Mouse (Mus musculus) adrenal gland, postnatal 36 days (tissue): ENCODE data around the gene Gm17657. TPM values are rescaled to one million over a fixed set of nuclear protein-coding genes. Genes with fewer than 3 reads are reported as not detected.
"Not testable (repeated sequence)": the region's sequence is repeated elsewhere in the genome, so short reads cannot be mapped to it uniquely, and the experiment has no call there.

Experiments used
- DNase-seq, 2 experiments: peaks; one replicate each; pipeline ENCODE4 v3.0.0; 2021; ENCODE audit warnings: mixed read lengths in 1 of 2
- total RNA-seq, 2 experiments: library from RNA; stranded (reverse); gene quantifications; 2 replicates each; pipeline ENCODE4 v1.2.3; 2021

Gene Gm17657
- total RNA-seq, 2 experiments from 2014 or later: not detected

DNA sequence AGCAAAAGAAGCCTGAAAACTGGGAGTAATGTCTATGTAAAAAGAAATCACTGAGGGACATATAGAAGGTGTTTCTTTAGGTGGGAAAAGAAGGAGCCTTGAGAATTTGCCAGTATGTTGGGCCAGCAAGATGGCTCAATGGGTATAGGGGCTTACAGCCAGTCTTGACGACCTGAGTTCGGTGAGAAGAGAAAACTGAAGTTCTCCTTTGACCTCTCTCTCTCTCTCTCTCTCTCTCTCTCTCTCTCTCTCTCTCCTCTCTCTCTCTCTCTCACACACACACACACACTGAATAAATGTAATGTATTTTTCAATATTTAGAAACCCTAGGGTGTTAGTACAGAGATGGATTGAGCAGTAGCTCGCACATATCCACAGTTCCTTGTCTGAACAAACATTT lies 944 bp downstream of the Gm17657 start:
- no peak for DNase-seq

DNA sequence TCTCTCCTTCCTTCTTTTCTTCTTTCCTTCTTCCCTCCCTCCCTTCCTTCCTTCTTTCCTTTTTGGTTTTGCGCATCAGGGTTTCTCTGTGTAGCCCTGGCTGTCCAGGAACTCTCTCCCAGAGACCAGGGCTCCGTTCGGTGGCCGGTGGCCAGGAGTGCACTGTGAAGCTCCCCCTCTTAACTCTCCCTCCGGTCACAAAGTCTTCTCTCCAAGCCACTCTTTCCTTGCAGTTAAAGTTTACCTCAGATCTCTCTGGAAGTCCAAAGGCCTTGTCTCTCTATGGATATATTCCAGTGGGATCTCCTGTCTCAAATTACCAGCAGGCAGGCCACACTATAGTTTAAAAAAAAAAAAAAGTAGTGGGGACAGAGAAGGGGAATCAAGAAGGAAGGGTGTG lies 4.2 kb downstream of the Gm17657 start:
- no peak for DNase-seq

DNA sequence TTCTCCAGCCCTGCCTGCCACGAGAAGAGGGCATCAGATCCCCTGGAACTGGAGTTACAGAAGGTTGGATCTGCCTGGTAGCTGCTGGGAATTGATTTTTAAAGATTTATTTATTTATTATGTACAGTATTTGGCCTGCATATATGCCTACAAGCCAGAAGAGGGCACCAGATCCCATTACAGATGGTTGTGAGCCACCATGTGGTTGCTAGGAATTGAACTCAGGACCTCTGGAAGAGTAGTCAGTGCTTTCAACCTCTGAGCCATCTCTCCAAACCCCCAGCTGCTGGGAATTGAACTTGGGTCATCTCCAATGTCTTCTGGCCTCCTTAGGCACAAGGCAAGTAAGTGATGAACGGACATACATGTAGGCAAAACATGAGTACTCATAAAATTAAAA lies 5.4 kb downstream of the Gm17657 start:
- DNase-seq: no peak

GRCm38 (mm10) chr17:29542831-29543690 lies 6.4 kb downstream of the Gm17657 start:
- peak in 1 of 2 experiments; percentile 28 for DNase-seq

- DNase-seq: peak; percentile 88 to 91
Observed at GRCm38 (mm10) chr17:29541419-29541818, 8.0 kb downstream of the Gm17657 start.

DNA sequence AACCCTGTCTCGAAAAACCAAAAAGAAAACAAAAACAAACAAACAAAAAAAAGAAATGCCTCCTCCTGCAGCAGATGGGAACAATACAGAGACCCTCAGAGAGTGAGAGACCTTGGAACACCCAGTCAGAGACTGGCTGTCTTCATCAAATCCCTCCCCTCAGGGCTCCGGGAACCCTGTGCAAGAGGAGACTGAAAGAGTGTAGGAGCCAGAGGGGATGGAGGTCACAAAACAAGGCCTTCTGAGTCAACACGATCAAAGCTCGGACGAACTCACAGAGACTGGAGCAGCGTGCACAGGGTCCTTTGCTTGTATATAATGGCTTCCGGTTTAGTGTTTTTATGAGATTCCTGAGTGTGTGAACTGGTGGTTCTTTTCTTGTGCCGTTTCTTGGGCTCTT lies 9.0 kb downstream of the Gm17657 start:
- peak; percentile 34 to 59 for DNase-seq

DNA sequence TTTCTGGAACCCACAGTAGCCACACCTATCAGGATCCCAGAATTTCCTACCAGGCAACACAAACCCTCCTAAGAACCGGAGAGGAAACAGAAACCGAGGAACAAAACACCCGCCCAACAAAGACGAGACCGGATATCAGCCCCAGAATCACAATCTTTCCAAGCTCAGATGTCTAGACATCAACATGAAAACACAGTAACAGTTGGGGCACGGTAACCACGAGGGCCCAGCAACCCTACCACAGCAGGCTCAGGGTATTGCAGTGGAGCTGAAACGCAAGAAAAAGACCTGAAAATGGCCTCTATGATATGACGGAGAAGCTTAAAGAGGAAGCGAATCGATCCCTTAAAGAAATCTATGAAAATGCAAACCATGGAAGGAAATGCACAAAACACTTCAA lies 15.6 kb downstream of the Gm17657 start:
- no peak for DNase-seq

DNA sequence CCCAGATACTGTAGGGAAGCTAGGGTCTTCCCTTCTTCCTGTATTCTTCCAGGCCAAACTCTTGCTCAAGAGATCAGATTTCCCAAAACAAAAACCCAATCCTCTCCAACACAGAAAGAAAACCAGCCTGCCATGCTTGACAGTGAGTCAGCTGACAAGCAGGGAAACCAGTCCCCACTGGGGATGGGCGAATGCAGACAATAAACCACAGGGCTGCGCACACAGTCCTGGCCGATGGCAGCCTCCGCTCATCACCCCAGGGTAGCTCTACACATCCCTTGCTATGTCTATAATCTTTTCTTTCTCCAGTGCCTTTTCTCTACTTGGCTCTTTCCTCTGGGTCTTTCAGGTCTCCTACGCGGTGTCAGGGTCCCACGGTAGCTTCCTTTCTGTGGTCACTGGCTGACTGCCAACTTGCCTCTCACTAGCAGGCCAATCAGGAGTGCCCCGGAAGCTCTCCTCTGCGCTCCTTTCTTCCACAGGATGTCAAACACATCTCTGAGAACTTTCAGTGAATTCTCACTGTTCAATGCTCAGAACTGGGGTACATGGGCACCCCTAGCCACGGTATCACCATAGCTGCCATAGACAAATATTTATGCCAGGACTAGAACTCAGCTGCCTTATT lies 17.6 kb downstream of the Gm17657 start:
- no peak for DNase-seq

- DNase-seq: no peak
Observed at GRCm38 (mm10) chr17:29531278-29531677, 18.2 kb downstream of the Gm17657 start.

GRCm38 (mm10) chr17:29530508-29530907 lies 18.9 kb downstream of the Gm17657 start:
- DNase-seq: no peak

DNA sequence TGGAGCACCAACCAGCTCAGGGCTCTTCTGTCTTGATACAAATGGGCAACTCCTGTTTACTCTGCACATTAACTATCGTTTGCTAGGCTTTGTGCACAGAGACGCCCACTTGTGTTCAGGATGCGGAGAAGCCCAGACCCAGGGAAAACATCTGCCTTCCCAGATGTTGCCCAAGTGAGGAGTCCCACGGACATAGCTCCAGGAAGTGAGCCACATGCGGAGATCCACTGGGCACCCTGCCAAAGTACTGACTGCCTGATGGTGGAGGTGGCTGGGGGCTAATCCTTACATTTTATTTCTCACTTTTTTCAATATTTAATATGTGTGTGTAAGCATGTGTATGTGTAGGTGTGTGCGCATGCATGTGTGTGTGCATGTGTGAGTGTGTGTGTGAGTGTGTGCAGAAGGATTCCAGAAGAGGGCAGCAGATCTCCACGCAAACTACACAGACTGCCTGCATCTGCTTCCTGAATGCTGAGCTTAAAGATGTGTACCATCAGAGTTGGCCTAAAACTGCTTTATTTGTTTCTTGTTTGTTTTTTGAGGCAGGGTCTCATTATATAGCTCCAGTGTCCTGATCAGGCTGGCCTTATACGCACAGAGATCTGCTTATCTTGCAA lies 20.8 kb downstream of the Gm17657 start:
- peak; percentile 37 to 63 for DNase-seq

DNA sequence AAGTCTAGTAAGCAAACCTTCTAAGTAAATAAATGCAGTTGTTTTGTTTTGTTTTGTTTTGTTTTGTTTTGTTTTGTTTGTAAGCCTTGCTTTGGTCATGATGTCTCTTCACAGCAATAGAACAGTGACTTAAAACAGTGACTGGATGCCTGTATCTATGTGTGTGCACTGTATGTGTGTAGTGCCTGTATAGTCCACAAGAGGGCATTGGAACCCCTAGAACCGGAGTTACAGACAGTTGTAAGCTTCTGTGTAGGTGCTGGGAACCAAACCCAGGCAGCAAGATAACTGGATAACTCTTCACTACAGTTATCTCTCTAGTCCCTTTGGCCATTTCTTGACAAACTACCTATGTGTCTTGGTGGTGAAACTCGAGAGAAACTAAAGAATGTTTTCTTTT lies 23.8 kb downstream of the Gm17657 start:
- DNase-seq: no peak

- no peak for DNase-seq
Observed at GRCm38 (mm10) chr17:29519731-29520130, 29.7 kb downstream of the Gm17657 start.

- DNase-seq: not testable (repeated sequence)
Observed at GRCm38 (mm10) chr17:29518665-29519064, 30.8 kb downstream of the Gm17657 start.

GRCm38 (mm10) chr17:29514435-29514834 lies 35.0 kb downstream of the Gm17657 start:
- peak; percentile 77 to 80 for DNase-seq

DNA sequence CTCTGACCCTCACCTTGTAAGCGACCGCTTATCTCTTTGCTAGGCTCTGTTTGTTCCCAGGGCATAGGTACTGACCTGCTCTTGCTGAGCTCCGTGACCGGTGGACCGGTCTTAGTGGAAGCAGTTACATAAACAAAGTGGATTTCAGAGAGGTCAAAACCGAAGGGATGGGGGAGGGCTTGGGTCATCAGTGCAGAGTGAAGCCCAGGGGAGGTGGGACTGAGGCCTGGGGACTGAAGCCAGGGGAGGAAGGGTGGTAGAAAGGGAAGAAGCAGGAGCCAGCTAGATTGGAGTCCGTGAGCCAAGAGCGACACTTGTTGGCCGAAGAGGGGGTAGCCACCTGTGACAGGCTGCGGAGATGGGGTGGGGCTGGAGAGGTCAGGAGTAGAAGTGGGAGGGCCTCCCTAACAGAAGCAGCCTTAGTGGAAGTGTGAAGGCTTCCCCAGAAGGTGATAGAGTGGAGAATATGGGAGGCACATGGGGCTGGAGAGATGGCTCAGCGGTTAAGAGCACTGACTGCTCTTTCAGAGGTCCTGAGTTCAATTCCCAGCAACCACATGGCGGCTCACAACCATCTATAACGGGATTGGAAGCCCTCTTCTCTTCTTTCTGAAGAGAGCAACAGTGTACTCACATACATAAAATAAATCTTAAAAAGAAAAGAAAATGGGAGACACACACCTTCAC lies 36.3 kb downstream of the Gm17657 start:
- DNase-seq: peak; percentile 65 to 79

DNA sequence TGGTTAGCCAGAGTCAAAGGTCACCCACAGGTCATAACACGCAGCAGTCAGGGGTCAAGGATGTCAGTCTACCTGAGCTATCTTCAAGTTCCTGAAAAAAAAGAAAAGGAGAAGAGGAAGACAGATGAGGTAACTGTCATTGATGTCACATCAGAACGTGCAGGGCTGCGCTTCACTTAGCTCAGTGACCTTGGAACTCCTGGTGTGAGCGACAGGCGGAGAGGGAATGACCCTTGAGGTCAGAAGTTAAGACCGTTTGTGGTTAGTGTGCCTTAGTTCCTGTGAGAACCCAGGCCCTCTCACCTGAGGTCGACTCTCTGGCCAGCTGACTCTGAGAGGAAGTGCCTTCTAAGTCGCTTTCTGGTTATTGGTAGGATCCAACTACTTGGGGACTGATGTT lies 38.7 kb downstream of the Gm17657 start:
- DNase-seq: no peak

GRCm38 (mm10) chr17:29508927-29509608 lies 40.4 kb downstream of the Gm17657 start:
- no peak for DNase-seq

- no peak for DNase-seq
Observed at GRCm38 (mm10) chr17:29503700-29504099, 45.7 kb downstream of the Gm17657 start.

DNA sequence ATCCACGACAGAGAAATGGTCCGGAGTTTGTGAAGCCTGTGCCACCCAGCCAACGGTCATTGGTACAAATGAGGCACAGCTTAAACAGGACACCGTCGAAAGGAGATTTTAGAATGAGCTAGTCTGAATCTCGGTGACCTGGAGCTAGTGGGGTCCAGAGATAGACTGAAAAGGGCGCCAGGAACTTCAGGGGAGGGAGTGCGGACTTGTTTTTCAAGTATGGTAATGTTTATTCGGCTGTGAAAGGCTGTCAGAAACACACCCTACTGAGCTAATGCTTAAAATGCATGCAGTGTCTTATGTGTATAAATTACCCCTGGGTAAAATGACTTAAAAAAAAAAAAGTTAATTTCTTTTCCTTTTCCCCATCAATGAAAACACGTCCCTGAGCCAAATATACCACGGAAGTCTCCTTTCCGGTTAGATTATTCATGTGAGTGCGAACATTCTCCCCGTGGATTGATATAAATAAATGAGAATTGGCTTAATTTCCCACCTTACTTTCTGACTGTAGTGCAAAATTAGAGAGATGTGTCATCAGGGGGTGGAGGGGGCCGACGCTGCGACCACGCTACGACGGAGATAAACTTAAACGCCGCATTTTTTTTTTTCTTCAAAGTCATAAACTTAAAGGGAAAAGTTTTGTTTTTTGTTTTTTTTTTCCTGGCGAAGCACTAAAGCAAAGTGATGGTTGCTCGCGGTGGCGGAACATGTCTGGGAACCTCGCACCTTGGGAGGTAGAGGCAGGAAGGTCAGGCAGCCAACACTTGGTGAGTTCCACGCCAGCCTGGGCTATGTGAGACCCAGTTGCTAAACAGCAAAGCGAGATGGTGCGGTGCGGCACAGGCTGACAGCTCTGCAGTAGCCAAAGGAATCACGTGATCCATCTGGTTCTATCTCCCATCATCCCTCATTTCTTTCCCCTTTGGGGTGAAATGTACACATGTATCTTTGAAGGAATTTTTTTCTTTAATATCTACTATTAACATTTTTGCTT lies 46.5 kb downstream of the Gm17657 start:
- DNase-seq: no peak
